Mouse (Mus musculus): Measurements from ENCODE around the gene Tbc1d15.

GRCm38 (mm10) chr10:115236733-115237132 is 14.5 kb downstream of the Tbc1d15 start:
- TF ChIP-seq CTCF (IDR thresholded peaks at IDR 0.05; ENCODE audit: low read depth, low read length), result no peak
- TF ChIP-seq POLR2A (IDR thresholded peaks at IDR 0.05; ENCODE audit: insufficient read depth, low read length), result no peak

Data from ES-Bruce4 (cell line).